Mouse (Mus musculus) B cell, adult 2 months (primary cell): ENCODE measurements around the gene Inpp5d.

ENCODE experiments used
- DNase-seq, 2 experiments: peaks; one replicate each; pipeline ENCODE4 v3.0.0; 2022

The Inpp5d gene

DNA sequence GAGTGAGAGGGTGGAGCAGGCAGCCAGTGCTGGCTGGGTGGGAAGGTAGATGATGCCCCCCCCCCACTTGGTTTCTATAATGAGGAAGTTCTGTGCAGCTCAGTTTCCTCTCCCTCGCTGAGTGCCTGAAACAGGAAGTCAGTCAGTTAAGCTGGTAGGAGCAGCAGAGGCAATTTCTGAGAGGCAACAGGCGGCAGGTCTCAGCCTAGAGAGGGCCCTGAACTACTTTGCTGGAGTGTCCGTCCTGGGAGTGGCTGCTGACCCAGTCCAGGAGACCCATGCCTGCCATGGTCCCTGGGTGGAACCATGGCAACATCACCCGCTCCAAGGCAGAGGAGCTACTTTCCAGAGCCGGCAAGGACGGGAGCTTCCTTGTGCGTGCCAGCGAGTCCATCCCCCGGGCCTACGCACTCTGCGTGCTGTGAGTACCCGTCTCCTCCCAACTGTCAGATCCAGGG, at the start of gene Inpp5d:
TSS of gene Inpp5d (plus strand) at position 102 of the 458 bp plus-strand sequence.
- peak; percentile 82 to 85 for DNase-seq

DNA sequence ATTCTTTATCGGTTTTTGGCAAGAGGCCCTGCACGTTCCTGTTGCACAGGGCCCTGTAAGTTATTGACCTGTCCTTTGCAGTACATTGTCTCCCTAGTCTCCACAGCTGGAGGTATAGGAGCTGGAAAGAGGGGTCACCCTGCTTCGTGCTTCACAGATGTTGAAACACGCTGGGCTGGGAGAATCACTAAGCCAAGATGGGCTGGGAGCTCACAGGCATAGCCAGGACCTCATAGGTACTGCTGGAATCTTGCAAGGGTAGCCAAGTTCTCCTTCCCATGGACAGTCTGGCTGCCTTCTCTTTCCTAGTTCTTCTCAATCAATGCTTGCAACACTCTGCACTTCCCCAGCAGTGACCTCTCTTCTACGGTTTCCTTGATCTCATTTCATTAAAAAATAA, 46.9 kb upstream of the Inpp5d start:
- DNase-seq: no peak

DNA sequence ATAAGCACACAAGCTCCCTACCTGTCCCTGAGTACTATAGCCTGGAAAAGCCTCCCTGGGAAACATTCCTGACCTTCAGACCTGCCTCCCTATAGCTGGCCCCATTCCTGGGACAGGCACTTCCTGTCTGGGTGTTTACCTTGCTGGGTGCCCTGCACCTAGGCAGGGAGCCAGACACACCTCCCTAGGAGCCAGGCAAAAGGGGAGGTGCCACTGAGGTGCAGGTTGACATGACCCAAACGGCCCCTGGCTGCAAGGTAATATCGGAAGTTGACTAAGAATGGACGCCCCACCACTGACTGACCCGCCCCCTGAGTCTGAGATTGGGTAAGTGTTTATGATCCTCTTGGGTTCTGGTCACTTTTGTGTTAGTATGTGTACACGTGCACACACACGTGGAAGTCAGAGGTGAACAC, 46.3 kb upstream of the Inpp5d start, which contains the start of gene Ngef:
TSS of gene Ngef (minus strand) at position 71 of the 416 bp plus-strand sequence.
- no peak for DNase-seq

DNA sequence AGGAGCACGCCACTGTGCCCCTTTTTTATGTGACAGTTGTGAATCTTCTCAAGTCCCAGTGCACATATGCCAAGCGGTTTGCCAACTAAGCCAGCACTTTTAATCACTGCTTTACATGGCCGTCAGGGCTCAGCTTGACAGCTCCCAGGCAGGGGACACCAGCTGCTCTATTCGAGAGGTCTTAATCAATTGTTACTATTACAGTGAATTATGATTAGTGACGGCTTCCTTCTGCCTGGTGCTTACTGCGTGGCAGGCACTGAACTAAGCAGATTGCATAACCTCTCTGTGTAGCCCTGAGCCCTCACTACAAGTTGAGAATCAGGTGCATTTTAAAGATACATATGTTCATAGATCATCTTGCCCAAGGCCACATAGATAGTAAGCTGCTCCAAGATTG, 45.8 kb upstream of the Inpp5d start:
- DNase-seq: no peak

DNA sequence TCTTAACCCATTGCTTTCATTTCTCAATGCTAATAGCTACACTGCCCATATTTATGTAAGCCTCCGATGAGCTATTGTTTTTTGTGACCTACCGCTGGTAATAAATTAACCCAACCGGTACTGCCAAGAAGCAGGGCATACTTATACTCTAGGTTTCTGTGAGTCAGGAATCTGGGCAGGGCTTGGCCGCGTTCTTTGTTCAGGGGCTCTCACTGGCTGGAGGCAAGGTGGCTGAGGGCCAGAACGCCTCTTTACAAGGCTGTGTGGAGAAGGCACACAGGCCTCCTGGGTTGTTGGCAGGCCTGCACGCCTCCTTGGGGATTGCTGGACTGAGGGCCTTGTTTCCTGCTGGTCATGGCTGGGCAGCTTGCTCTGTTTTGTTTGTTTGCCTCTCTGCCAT, 45.3 kb upstream of the Inpp5d start:
- DNase-seq: no peak

DNA sequence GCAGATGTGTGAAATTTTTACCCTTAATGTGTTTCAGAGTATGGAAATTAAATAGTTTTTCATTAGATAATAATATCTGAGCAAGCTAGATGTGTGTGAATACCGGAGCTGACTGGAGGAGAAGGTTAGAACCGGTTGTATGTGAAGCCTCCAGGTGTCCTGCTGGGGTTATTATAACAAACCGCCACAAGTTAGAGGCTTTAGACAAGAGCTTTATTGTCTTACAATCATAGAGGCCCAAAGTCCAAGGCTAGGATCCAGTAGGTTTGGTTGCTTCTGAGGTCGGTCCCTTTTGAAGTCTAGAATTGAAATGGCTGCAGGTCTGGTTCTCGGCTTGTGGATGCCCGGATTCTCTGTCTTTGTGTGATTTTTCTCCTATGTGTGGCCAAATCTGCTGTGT, 41.1 kb upstream of the Inpp5d start:
- no peak for DNase-seq

DNA sequence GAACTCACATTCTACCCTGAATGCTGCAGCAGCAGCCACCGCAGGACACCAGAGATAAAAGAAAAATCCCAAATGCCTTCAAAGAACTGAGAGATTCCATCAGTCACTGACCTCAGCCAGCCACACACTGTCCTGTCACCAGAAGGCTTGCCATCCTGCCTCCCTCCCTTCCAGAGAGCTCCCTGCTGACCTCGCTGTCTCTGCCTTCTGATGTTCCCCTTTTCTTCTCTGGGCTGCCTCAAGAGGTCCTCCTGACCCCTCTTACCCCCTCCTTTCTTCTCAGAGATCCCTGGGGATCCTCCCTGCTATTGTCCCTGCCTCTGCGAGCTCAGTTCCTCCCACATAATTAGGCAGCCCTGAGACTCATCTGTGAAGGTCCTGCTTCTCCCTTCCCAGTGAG, 39.3 kb upstream of the Inpp5d start:
- no peak for DNase-seq

DNA sequence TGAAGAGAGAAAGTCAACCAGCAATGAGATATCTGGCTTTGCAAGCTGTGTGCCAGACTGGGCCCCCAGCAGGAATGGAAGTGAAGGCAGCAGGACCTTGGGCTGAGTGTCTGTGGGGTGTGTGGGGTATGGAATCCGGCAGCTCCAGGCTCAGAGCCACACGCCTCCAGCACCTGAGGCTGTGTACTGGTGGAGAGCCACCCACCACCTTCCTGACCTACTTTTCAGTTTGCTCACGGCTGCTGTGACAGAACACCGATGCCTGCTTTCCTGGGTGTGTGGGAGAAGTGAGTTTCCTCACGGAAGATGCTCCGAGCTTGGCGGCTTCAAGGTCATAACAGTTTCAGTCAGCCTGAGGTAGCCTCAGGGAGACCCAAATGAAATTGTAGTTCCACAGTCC, 30.9 kb upstream of the Inpp5d start:
- no peak for DNase-seq

DNA sequence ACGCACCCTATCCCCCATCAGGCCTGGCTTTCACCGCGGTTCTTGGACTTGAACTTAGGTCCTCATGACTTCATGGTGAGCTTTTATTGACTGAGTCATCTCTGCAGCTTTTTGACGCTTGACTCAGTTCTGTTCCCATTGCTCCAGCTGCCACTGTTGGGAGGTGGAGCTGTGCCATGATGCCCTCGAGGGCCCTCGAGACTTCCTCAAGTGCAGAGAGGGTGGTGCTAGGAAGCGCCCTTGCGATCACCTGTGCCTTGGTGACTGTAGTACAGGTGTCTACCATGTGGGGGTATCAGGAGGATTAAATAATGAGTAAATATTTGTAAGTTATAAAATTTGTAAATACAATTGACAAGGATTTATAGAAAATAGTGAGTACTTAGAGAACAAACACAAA, 30.1 kb upstream of the Inpp5d start:
- peak; percentile 14 for DNase-seq

DNA sequence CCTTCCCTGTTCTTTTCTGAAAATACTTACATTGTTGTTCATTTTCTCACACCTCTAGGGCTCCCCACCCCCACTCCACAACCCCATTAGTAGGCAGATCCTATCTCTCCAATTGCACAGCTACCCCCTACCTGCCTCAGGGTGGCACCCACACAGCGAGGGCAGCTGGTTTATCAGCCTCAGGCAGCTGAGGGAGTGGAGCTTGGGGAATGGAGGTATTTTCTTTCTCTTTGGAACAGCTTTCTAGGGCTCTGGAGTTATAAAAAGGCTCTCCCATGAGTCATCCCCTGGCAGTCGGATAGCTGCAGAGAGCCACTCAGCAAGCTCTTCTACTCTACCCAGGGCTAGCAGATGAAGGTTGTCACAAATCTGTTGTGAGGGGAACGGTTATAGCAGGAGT, 25.9 kb upstream of the Inpp5d start:
- no peak for DNase-seq

DNA sequence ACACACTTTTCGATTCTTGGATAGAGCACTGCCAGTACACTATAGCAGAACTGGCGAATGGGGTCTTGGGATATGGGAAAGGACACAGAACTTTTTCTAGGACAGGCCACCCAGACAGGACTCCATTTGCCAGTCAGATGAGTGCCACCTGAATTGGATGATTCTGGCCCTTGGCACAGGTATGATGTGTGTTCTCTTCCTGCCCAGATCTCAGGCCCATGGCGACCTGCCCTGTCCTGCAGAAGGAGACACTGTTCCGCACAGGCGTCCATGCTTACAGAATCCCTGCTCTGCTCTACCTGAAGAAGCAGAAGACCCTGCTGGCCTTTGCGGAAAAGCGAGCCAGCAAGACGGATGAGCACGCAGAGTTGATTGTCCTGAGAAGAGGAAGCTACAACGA, 25.4 kb upstream of the Inpp5d start:
- DNase-seq: no peak

DNA sequence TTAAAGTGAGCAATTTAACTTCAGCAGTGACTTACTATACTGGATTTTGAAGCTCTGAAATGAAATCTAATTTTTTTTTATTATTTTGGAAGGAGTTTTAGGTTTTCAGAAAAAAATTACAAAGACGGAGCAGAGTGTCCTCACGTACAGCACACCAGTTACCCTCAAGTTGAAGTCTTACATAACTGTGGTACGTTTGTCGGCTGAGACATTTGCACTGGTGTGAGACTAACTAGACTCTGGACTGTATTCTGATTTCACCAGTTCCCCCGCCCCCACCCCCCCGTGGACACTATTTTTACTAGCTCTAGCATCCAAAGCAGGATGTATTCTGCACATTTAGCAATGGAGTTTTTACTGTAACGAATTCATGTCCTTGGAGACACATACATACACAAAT, 19.6 kb upstream of the Inpp5d start:
- DNase-seq: no peak

DNA sequence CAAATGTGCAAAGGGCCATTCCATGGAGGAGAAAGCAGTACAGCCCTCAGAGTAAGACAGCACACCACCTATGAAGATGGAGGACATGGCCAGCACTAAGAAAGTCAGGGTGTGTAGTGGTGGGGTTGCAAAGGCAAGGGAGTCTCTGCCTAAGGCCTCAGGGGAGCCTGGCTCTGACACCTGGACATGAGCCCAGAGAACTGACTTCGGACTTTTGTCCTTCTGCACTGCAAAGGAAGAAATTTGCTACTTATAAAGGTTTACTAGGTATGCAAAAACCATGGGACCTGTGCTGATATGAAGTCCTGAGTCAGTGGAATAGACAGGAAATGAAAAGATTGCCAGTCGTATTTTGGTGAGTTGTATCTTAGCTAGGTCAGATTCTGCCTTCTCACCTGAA, 18.3 kb upstream of the Inpp5d start:
- DNase-seq: no peak

DNA sequence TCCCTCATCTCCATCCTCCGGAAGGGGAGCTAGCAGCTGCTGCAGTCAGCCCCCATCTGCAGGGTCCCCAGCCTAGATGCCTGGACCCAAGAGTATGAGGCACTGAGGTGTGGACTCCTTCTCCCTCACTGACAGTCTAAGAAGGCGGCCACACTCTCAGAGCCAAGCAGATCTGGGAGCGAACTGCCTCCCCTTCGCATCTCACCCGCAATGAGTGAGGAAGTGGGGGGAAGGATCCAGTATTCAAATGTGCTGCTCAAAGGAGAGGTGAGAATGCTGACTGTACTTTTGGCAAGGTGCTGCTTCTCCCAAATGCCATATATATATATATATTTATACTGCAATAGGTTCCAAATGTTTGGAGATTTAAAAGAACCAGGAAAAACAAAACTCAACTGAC, 16.7 kb upstream of the Inpp5d start:
- DNase-seq: no peak

DNA sequence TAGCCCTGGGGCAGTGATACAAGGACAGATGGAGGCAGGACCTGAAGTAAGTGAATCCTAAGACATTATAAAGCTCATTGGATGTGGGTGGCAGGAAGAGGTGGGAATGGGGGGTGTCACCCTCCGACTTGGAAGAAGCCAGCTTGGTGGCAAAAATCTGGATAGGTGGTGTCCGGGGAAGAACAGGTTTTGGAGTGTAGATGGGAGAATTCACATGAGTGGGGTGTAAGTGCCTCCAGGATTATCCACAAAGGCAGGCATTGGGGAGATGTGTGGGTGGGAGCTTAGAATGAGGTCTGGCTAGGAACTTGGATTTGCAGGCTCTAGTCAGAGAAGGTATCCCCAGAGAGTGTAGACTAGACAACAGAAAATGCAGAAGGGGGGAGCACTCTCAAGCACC, 14.8 kb upstream of the Inpp5d start:
- no peak for DNase-seq

DNA sequence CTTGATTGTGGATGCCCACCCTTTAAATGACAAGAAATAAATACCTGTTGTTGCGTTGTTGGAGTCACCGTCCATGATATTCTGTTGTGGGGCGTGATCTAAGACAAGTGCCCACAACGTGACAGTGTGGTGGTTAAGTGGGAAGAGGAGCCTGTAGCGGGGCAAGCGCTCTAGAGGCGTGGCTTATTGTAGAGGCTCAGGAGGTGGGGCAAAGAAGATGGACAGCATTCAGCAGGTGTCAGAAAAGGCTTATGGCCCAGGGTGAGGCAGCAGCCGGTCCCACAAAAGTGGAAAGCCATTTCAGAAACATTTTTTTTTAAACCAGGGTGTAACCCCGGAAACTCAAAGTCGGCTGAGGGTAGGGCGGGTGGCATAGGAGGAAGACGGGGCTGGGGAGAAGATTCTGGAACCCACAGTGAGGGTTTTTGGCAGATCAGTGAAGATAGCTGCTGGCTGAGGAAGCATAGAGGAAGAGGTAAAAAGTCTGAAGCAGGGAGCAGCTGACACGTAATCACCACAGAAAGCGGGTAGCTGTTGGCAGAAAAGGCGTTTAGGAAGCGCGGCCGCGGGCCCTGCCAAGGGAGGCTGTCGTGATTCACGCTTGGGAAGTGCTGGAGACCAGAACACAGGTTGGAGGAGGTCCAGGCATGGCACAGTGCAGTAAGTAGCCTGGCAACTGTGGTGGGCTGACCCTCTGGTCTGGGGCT, 12.6 kb upstream of the Inpp5d start:
- peak; percentile 54 to 59 for DNase-seq

DNA sequence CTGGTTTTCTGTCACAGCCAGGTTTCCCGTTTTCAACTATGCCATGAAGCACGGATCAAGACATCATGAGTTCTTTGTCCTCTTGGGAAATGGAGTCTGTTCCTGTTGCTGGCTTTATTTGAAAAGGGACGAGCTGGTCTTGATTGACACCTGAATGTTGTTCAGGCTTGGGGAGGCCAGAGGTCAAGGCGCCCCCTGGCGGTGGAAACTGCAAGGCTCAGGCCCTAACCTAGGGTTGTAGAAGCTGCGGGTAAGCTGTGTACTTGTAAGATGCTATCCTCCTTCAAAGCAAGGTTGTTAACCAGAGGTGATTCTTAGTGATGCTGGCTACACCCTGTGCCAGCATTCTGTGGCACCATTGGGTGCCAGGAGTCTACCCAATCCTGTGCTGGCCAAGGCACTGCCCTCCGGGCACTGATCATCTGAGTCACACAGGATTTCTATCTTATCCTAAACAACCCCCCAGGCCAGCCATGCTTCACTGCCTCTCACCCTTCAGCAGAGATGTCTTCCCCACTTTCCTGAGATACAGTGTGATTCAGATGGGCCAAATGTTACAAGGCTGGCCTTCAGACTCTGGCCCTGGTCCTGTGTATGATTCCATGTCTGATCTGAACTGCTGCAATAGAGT, 11.6 kb upstream of the Inpp5d start:
- peak; percentile 93 to 94 for DNase-seq

DNA sequence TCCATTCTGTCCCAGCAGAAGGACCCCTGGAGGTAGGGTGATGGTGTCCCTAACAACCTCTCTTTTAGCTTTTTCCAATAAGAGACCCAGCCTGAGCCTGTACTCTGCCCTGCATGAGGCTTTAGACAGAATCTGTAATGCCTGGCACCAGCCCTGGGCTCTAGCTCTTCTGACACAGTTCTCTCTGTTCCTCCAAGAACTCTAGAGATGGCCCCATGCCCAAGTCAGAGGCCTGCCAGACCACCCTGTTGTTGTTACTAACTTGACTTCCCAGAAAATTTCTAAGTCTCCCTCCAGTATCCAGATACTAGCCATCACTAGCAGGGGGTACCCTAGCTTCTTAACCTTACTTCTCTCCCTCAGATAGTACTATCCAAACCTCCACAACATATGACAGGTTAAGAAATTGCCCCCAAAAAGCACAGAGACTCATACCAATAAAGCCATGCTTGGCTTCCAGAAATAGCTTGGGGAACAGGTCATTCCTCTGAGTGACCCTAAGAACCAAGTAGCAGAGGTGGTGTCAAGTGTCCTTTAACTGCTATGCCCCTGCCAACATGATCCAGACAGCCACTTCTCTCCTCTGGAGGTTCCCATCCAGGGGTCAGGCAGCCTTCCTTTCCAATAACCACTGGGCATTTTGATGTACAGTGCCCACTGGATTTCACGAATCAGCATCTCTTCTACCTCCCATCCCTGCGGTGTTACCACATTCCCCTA, 5.4 kb upstream of the Inpp5d start:
- no peak for DNase-seq

DNA sequence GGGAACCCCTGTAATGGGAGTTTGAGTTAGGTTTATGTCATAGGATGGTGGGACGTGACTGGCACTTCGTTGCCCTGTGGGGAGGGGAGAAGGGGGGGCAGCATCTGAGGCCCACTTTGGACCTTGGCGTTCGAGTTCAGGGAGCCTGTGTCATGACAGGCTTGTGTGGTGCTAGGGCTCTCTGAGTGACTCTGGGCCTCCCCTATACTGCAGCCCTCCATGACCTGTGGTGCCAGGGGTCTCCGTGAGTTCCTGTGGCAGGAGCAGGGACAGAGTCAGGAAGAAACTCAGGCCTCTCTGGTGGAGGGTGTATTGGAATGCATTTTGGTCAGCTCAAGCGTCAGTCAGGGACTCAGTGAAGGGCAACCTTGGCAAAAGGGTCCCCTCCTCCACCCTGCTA, 581 bp downstream of the Inpp5d start:
- peak in 1 of 2 experiments; percentile 59 for DNase-seq

DNA sequence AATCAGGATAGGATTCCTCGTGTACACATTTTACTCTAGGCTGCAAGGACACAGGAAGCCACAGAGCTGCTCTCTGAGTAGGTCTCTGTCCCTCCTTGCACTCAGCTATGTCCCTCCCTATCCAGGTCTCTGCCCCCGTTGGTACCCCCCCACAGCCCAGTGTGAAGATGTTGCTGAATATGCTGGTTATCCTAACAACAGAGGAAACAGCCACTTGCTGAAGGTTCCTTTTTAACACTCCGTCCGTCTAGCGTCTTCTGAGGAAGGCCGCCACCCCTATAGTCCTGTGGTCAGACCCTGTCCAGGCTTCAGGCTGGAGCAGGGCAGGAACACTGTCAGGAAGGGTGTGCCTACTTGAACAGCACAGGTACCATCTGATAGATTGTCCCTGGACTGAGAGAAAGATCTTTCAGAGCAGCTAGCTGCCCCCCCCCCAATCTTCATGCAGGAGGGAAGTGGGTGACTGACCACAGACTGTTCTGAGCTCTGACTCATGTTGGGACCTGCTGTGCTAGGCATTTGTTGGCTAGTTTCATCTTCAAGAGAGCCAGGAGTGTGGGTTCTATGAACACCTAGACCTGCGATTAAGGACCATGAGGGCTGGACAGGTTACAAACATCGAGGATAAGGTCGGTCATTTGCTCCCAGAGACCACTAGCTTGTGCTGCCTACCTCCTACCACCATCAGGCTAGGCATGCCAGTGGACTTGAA, 1.2 kb downstream of the Inpp5d start:
- DNase-seq: peak; percentile 64 to 66

DNA sequence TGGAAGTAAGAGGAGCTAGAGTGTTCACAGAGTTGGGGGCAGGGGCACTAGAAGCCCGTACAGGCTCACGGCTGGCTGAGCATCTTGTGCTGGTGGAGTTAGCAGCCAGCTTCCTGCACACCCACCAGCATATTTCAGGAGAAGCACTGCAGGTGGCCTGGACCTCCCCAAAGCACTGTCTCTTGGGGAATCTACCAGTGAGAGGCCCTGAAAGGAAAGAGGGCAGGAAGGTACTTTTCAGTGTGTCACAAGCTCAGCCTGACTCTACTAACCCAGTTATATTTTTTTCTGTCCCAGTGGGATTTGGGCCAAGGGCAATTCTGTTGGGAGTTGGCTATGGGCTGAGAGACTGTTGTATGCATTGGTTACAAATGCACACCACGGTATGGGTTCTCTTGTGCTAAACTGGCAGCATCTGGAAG, 1.8 kb downstream of the Inpp5d start:
- DNase-seq: peak; percentile 66 to 72

DNA sequence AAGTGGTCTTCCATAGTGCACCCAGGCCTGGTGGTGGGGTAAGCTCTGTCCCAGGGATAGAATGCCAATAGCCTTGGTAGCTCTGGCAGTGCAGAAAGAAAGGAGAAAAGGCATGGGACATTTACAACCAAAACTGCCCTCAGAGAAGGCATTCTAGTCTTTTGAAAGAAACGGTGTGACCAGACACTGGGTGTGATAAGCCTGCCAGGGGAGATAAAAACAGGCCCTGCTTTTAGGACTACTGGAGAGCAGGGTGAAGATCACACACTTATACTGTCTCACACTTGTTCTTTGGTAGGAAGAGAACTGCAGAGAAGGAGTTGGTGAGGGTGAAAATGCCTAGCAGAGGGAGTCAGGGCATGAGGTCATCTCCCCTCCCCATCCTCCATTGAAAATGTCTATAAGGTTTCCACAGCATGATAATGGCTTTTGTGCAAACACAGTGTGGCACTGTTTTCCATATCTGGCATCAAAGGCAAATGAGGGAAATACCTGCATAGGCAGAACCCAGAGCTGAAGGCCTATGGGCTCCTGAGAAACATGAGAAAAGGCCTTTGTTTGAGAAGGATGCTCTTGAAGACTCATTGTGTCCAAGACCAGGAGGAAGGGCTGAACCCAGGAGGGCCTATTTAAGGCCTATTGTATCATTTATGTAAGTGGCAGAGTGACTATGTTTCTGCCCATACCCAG, 4.0 kb downstream of the Inpp5d start:
- DNase-seq: peak in 1 of 2 experiments; percentile 37

DNA sequence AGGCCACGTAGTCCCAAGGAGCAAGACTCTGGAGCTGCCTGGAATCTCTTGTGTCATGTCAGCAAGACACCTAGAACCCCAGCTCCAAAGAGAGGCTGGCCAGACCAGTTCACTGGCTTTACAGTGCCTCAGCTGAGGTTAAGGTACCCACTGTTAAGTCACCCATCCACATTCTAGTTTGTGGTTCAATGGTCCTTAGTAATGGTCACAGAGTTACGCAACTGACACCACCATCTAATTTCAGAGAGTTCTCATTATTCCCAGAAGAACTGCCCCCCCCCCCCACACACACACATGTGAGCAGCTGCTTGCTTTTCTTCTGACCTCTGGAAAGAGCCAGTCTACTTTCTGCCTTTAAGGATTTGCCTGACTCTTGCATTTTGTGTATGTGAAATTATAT, 4.7 kb downstream of the Inpp5d start:
- no peak for DNase-seq
